43 mouse cellular contexts compared by ENCODE assay signal in the genomic region with DNA sequence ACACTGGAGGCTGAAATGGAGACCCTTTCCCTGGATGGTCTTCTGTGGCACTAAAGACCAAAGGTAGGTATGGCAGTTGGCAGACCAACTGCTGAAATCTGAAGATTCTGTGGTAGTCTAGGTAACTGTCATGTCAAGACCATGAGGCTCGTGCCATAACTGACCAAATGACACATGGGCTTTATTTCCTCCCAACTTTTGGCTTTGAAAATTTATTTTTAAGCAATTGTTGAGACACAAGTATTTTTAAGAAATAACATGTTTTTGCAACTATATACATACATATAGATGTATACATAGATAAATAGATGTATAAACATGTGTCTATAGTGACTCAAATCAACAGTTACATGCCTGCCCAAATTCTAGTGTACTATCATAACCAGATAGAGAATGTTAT. TPM values are rescaled to one million over a fixed set of nuclear protein-coding genes. Genes with fewer than 3 reads are reported as not detected.
"Had no signal": no experiment of that assay in that cellular context is flagged by ENCODE, and none has a peak within 500 bp of the region (broad histone marks: within the 10 kb centered on the region; RNA-seq: fewer than 3 reads in every experiment).

A gene (minus strand): TSS at position 101 of the 400 bp plus-strand sequence.

- DNase-seq: heart, postnatal 10 days; heart, postnatal 14 days; heart, postnatal 36 days; heart, postnatal 4 days; kidney, adult 11 months; kidney, adult 18-20 months; kidney, adult 2 months; kidney, adult 8-10 months; kidney, adult 9 months; kidney, postnatal 10 days; kidney, postnatal 14 days; kidney, postnatal 25 days; kidney, postnatal 36 days; kidney, postnatal 4 days; layer of hippocampus, adult 9-11 months; layer of hippocampus, postnatal 36 days had no signal

- H3K4me1 ChIP-seq: heart, embryonic 10.5 days; heart, embryonic 12.5 days; heart, embryonic 13.5 days; heart, embryonic 15.5 days; hindbrain, embryonic 10.5 days; hindbrain, embryonic 12.5 days; hindbrain, embryonic 13.5 days; hindbrain, embryonic 15.5 days; intestine, embryonic 15.5 days; kidney, embryonic 15.5 days had no signal

- H3K36me3 ChIP-seq: heart, embryonic 10.5 days; heart, embryonic 12.5 days; heart, embryonic 13.5 days; heart, embryonic 15.5 days; hindbrain, embryonic 10.5 days; hindbrain, embryonic 12.5 days; hindbrain, embryonic 13.5 days; hindbrain, embryonic 15.5 days; intestine, embryonic 15.5 days; kidney, embryonic 15.5 days had no signal

- H3K27me3 ChIP-seq: heart, embryonic 12.5 days; heart, embryonic 13.5 days; heart, embryonic 15.5 days; hindbrain, embryonic 12.5 days; hindbrain, embryonic 13.5 days; hindbrain, embryonic 15.5 days; intestine, embryonic 15.5 days; kidney, embryonic 15.5 days had no signal

- H3K4me3 ChIP-seq: heart, embryonic 10.5 days; heart, embryonic 12.5 days; heart, embryonic 13.5 days; heart, embryonic 15.5 days; hindbrain, embryonic 10.5 days; hindbrain, embryonic 12.5 days; hindbrain, embryonic 13.5 days; hindbrain, embryonic 15.5 days; intestine, embryonic 15.5 days; kidney, embryonic 15.5 days; layer of hippocampus, adult 2 months had no signal

- H3K27ac ChIP-seq: heart, embryonic 10.5 days; heart, embryonic 13.5 days; heart, embryonic 15.5 days; hindbrain, embryonic 10.5 days; hindbrain, embryonic 12.5 days; hindbrain, embryonic 13.5 days; hindbrain, embryonic 14.5 days; hindbrain, embryonic 15.5 days; hindbrain, postnatal 0 days; intestine, embryonic 15.5 days; kidney, embryonic 15.5 days; kidney, postnatal 0 days; layer of hippocampus, adult 2 months had no signal

RNA-seq across cellular contexts. Expression of the gene that starts here (rescaled TPM):
- polyA plus RNA-seq: heart, embryonic 10.5 days; heart, embryonic 11.5 days; heart, embryonic 12.5 days; heart, embryonic 13.5 days; heart, embryonic 14.5 days; heart, embryonic 15.5 days; heart, embryonic 16.5 days; heart, postnatal 0 days; hindbrain, embryonic 10.5 days; hindbrain, embryonic 11.5 days; hindbrain, embryonic 12.5 days; hindbrain, embryonic 13.5 days; hindbrain, embryonic 14.5 days; hindbrain, embryonic 15.5 days; hindbrain, embryonic 16.5 days; hindbrain, postnatal 0 days; inflammation-experienced regulatory T-cells, adult 6 months; intestine, embryonic 14.5 days; intestine, embryonic 15.5 days; intestine, embryonic 16.5 days; intestine, postnatal 0 days; kidney, adult 2 months; kidney, embryonic 14.5 days; kidney, embryonic 15.5 days; kidney, embryonic 16.5 days; kidney, postnatal 0 days; large intestine, adult 2 months had no signal
